Mouse (Mus musculus): ENCODE data around the gene Kremen2.

GRCm38 (mm10) chr17:23738836-23739201 is 6.8 kb downstream of the Kremen2 start:
- TF ChIP-seq POLR2A (IDR thresholded peaks at IDR 0.05; ENCODE audit: control insufficient read depth, extremely low read depth, insufficient read depth, low read length, poor library complexity) = no peak
- no peak for TF ChIP-seq CTCF (IDR thresholded peaks at IDR 0.05; ENCODE audit: borderline replicate concordance, control insufficient read depth, extremely low read depth, insufficient read depth, low read length, poor library complexity)

Data from thymus, adult 2 months (tissue).